Mouse (Mus musculus): ENCODE results near the gene Nup85.

- no peak for TF ChIP-seq CTCF (IDR thresholded peaks at IDR 0.05; ENCODE audit: low read depth)
- TF ChIP-seq EP300 (IDR thresholded peaks at IDR 0.05; ENCODE audit: low read depth), result no peak
Observed at GRCm38 (mm10) chr11:115601174-115601573, 36.9 kb downstream of the Nup85 start.
